Mouse (Mus musculus): ENCODE data around the gene Tfec.

Tfec gene

DNA sequence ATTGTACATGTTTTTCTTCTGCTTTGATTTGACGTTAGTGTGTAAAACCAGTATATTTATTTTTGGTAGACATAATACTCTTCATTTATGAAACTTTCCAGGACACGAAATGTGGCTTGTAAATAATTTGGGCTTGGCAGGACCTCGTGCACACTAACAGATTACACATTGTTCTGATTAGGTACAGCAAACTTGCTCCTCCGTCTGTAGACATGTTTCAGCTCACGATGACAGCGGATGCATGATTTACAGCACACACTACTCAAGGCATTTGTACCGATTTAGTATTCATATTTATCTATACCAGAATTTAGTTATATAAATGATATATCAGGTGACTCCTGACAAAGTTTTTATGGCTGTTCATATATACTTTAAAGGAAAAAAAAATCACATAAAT, 104.2 kb downstream of the Tfec start:
- DNase-seq (ENCODE audit: low spot score) = no peak

DNA sequence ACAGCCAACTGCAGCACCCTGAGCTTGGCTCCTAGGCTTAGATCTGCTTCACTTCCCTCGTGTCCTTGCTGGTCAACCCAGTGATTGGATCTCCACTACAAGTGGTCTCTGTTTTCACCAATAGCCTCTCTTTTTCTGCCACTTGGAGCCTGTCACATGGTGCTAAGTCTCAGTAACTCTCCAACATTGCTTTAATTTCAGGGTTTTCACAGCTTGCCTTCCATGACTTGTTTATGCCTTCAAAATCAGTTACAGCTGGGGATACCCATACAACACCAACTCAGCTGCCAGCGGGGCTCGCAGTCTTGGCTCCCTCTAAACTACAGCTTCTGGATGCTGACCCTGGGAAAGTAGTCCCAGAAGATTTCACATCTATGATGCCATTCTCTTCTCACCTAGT, 113.1 kb downstream of the Tfec start:
- DNase-seq (ENCODE audit: low spot score) = no peak
